Mouse (Mus musculus) right cerebral cortex, postnatal 36 days (tissue): ENCODE measurements at regions not wholly inside any gene's neighbourhood (a gene's known extent, or its start where the extent isn't known, plus 50 kb on each side); places are given as distances from the start of the nearest gene placed in this dataset.

ENCODE experiments used
- DNase-seq, 2 experiments: peaks; one replicate each; pipeline ENCODE4 v3.0.0; 2022; ENCODE audit warnings: low spot score in 2 of 2, mixed read lengths in 1 of 2

DNA sequence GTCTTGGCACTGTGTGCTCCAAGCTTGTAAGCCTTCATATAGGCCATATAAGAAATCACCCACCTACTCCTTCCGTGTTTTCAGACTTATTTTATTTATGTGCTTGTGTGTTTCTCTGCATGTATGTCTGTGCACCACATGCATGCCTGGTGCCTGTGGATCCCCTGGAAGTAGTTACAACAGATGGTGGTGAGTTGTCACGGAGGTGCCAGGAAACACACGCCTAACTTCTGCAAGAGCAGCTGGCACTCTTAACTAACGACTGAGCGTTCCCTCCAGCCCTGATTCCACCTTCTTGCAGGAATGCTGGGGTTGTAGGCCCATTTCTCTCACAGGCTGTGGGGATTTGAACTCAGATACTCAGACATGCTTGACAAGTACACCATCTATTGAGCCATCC lies 80.6 kb upstream of the Sulf2 start:
- DNase-seq = peak in 1 of 2 experiments; percentile 42

DNA sequence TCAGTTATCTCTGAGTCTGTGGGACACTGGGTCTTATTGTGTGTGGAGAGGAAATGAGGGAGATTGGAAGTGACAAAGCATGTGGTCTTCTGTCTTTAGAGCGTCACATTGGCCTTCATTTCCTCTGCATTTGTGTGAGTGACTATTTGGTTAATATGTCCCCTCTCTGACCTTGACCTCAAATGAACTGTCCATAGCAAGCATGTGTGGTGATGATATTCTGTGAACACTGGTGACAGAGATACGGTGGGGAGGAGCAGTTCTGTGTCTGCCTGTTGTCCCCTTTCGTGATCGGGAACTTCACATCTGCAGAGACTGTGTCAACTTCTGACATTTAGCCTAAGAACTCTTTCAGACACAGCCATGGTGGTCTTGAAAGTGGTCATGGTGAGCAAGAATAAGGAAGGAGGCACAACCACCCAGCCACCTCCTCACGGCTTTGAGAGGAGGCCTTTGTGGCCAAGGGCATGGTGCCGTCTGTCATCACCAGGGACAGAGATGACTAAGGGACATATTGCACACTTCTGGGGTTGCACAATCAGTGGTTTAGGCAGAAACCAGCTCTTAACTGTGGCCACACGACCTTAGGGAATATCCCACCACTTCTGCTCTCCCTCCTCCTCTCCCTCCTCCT lies 79.2 kb upstream of the Sulf2 start:
- no peak for DNase-seq

DNA sequence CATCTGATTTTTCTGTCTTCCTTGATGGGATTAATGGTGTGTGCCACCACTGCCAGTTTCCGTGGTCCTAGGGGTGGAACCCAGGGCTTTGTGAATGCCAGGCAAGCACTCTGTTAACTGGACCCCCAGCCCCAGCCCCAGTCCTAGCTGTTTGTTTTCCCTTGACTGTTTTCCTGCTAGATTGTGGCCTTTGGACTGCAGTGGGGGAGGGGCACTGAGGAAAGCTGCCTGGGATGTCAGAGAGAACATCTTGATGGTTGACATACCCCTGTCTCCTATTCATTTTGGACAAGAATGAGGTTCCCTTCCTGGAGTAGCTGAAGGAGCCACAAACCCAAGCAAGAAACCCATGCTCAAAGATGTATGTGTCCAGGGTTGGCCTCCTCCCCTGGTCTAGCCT lies 77.8 kb upstream of the Sulf2 start:
- no peak for DNase-seq

DNA sequence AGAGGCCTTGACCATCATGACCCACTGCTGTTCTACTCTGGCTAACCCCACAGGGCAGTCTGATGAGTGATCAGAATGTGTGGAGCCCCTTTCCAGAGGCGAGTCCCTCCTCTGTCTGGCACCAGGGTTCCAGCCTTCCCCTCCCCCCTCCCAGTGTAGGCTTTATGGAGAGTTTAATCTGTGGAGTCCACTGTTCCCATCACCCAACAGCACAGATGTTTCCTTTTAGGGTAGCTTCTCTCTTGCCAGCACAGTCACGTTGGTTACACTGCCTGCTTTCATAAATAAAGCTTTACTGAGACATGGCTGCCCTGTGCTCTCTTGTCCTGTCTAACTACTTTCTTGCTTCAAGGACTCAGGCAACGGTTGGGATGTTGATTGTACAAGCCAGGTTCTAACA lies 76.9 kb upstream of the Sulf2 start:
- no peak for DNase-seq

DNA sequence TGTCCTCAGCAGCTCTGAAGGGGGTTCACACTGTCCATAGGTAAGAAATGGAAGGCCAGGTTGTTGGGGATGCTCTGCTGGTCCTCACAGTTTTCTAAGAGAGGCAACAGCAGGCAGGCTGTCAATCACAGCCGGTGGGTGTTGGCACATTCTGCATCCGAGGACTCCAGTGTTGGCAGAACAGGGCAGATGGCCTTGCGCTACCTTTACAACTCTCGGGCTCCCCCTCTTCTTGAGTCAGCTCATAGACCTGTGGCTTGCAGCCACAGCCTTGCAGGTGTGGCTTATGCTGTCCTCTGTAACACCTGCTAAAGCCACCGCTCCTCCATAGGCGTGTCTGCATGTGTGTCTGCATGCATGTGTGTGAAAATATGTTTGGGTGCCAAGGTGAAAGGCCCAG lies 75.2 kb upstream of the Sulf2 start:
- DNase-seq = no peak

DNA sequence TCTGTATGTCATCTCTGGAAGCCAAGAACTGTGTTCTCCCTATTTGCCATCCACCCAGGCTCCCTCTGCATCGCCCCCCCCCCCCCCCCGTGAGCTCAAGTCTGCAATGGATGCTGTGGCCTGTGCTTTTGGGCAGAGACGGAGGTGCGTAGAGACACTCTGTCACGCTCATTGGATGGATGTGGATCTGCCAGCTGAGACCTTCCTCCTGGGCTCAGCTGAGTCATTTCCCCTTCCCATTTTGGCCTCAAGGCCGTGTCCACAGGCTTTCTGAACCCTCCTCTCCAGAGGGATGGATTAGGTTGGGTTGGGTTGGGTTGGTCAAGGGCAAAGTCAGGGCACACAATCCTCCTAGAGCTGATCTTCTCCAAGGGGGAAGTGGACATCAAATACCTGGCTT lies 72.9 kb upstream of the Sulf2 start:
- no peak for DNase-seq

DNA sequence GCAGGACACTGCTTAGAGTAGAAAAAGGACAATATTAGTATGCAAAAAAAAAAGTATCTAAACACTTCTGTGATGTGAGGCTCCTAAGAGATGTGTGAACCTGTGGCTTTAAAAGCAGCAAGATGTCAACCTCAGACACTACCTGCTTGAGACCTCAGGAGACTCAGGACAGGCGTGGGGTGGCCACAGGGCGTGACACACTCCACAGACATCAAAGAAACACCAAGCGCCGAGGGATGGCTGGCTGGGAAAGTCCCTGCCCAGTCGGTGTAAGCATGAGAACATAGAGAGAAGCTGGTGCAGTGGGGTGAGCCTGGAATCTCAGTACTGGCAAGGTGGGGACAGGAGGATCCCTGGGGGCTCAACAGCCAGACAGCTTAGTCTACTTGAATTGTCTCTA lies 72.0 kb upstream of the Sulf2 start:
- DNase-seq = no peak

DNA sequence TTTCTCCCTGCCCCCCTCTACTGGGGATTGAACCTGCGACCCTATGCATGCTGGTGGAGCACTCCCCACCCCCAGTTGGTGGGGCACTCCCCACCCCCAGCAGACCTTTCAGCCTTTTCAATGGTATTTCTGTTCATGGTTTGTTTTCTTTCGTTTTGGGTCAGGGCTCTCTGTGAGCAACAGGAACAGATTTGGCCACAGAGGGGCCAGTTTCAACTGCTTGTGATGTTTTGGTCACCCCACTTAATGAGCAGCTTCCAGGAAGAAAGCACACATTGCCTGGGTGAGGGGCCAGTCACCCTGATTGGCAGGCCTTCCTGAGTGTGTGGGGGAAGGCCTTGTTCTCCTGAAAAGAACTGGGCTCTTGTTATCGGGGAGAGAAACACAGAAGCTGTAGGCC lies 71.5 kb upstream of the Sulf2 start:
- DNase-seq = no peak

DNA sequence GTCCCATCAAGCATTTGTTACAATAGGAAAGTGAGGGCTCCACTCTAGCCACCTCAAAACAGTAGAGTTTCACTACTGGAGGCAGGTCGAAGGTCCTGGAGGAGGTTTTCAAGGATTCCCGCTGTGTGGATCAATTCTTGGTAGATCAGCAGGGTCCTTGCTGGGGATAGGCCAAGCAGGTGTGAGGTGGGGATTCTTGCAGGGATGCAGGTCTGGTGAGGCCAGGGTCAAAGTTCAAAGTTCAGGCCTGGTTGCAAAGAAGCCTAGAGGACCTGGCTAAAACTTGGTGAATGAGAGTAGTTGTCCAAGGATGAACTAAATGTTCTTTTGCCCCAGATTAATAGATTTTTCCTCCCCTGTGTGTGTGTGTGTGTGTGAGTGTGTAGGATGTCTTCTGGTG lies 70.9 kb upstream of the Sulf2 start:
- DNase-seq = no peak

DNA sequence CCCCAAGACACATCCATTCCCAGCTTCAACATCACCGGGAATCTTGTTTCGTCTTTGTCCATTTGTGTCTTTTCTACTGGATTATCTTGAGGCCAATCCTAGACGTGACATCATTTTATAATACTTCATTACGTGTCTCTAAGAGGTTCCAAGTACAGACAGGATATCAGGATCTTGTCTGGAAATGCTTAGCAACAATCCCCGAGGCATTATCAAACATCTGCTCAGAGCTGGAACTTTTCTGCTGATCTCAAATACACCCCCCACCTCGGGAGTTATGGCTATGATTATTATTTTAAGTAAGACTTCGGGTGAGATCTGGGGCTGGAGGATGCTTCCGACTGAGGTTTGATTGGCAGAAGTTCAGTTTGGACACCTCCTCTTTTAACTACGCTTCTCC lies 69.9 kb upstream of the Sulf2 start:
- DNase-seq = no peak

DNA sequence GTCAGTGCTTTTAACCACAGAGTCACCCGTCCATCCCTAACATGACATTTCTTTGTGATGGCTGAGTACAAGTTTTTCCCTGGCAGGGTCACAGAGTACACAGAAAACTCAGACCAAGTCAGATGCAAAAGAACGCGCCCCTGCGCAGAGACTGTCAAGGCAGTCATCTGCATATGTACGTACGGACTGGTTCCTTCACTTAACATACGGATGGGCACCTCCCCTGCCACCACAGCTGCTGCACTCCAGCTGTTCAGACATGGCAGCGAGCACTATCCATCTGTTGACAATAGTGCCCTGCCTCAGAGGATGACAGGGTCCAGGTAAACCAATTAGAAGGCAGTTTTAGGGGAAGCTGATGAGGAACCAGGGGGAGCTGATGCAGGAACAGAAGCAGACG lies 63.3 kb upstream of the Sulf2 start:
- DNase-seq = no peak

DNA sequence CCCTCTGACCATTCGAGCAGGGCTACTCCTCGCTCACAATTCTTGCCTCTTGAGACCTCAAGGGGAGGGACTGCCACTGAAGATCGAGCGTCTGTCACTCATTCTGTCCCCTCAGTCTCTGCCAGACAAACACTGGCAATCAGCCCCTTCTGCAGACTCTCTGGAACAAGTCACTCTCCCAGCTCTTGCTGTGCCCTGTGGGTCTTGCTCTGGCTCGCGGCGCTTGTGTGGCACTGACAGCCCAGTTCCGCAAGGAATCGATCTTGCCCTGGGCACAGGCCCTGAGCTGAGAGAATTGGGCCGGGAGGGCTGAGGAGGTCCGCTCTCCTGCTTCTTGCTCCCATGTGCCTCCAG lies 61.0 kb upstream of the Sulf2 start:
- no peak for DNase-seq

DNA sequence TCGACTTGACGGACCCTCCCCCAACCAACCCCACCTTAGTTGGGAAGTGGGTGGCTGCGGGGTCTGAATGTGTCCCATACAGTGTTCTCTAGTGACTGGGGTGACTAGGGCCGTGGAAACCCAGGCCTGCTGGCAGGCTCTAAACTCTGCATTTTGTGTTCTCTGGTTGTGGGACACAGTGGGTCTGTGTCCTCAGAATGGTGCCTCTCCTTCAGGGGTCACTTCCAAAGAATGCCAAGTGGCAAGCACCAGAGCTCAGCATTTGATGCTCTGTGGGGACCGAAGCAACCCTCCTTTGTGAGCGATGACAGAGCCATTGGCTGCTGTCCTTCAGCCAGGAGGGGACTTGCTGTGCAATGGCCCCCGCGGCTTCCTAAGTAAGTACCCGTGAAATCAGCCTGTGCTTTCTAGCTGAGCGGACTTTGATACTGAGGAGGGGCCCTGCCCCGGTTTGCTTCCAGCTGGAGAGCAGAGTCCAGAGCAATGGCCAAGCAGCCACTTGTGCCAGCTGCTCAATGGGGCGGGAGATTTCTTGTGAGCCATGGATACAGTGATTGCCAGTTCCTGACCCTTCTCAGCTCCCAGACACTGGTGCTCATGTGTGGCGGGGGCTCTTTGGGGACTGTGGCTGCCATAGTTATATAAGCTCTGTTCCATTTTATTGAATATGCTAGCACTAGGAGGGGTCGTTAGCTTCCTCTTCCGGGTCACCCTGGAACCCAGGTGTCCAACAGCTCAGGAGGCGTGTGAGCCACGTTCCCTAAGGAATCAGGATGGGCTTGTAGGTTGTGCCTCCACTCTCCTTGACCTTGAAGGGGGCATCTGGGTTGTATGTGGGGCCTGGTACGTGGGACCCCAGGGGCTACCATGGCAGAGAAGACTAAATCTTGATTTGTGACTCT lies 60.4 kb upstream of the Sulf2 start:
- no peak for DNase-seq

DNA sequence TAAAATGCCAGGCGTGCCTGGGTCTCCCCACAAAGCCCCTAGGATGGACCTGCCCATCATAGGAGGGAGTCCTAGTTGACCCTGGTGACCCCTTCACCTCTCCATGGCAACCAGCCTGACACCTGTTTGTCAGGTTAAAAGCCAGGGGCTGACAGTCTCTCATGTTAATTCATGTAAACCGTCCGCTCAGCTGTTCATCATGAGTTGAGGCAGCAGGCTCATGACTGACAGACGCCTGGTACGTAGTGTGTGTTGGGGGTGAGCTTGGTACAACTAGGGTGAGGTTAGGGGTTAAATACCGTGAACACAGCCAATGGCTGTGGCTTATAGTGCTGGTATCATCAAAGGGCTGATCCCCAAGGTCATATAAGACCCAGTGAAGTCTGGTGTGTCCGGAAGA lies 59.7 kb upstream of the Sulf2 start:
- no peak for DNase-seq

DNA sequence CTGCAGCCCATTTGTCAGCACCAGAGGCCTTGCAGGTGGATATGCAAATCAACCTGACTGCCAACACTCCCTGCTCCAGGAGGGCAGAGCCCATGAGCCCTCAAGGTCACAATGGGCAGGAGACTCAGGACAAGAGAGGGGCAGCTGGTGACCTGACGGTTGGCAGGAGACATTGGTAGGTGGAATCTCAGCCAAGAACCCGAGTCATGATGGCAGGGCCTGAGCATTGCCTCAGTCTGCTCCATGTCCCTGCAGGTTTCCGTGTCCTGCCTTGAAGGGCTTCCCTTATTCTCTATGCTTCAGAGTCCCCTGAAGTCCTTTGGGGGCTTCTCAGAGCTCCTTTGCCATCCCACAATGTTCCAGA lies 51.7 kb upstream of the Sulf2 start:
- no peak for DNase-seq

DNA sequence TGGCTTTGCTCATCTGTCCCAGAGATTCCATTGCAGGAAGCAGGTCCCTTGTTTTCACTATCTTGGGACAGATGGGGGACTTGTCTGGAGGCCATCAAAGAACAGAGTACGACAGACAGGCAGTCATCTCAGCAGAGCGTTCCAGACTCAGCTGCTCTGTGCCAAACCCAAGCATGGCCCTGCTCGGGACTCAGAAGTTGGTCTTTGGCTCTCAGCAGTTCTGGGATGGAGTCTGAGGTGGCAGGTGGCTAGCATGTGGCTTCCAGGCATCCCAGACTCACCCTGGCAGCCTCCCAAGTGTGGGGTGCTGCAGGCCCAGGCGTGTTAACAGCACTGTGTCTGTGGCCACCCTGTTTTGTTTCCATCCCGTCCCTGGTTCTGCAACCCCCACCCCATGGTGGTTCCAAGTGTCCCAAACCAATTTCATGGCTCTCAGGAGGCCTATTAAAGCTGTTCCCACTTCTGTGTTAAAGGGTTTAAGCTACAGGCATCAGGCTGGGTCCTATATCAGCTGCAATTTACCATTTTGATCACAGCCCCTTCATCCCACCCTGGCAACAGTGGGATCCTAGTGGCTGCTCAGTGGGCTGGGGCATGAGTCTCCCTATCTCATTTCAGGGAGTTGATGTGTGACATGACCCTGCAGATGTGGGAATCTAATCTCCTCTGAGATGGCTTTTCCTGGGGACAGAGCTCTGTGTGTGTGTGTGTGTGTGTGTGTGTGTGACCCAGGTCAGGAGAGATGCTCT lies 51.1 kb upstream of the Sulf2 start:
- no peak for DNase-seq
